Mouse (Mus musculus): Measurements from ENCODE around the gene Bsdc1. TPM values are rescaled to one million over a fixed set of nuclear protein-coding genes. Genes with fewer than 3 reads are reported as not detected.

Gene Bsdc1
- total and polyA plus RNA-seq, 3 experiments = 14.1 to 19.2 TPM; not detected in 1

DNA sequence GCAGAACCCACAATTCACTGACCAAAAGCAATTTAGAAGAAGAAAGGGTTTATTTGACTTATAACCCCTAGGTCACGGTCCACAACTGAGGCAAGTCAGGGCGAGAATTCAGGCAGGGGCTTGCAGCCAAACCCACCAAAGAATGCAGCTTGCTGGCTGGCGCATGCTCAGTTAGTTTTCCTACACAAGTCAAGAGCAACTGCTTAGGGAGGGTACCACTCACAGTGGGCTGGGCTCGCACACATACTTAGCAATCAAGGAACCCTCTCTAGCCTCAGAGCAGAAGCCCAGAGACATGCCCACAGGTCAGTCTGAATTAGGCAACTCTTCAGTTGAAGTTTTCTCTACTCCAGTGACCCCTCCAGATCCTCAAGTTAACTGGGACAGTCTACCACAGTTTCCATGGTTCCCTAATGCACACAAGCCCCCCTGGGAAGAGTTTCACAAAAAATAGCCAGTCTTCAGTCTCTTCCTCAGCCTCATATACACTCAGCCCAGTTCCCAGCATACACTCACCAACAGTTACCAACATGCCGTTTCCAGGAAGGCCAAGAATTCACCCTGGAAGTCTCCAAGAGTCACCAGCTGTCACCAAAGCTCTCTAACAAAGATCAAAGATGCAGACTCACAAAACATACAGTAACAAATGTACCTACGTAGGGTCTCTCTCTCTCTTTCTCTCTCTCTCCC lies 49.5 kb downstream of the Bsdc1 start:
- no peaks in the 10 kb centered on the region for H3K9me3 ChIP-seq (replicated peaks; ENCODE audit: insufficient read depth, low read length)
- H3K9ac ChIP-seq (ENCODE audit: control insufficient read depth, low read depth, low read length, poor library complexity, severe bottlenecking) = no peak overlapping the region
- H3K36me3 ChIP-seq (ENCODE audit: control insufficient read depth in 1 of 2, insufficient read depth in 2 of 2, low read length in 2 of 2) = no peaks in the 10 kb centered on the region
- no peaks in the 10 kb centered on the region for H3K27me3 ChIP-seq (ENCODE audit: control insufficient read depth in 1 of 2, insufficient read depth in 2 of 2, low read length in 2 of 2)
- no peak overlapping the region for H3K4me3 ChIP-seq (ENCODE audit: control insufficient read depth in 1 of 2, insufficient read depth in 1 of 2, low read depth in 2 of 2, low read length in 2 of 2)
- no peaks in the 10 kb centered on the region; the same call in 1 of the 2 replicates for H3K79me2 ChIP-seq (ENCODE audit: control insufficient read depth, insufficient read depth, low read length, poor library complexity)
- TF ChIP-seq POLR2AphosphoS5 (IDR thresholded peaks at IDR 0.05; ENCODE audit: borderline replicate concordance, low read depth, low read length) = no peak
- TF ChIP-seq CHD1 (IDR thresholded peaks at IDR 0.05; ENCODE audit: low read depth, low read length) = no peak
- TF ChIP-seq MYC (IDR thresholded peaks at IDR 0.05; ENCODE audit: low read depth, low read length) = no peak
- TF ChIP-seq ZNF384 (IDR thresholded peaks at IDR 0.05; ENCODE audit: low read depth, low read length) = no peak
- no peak for TF ChIP-seq CTCF (IDR thresholded peaks at IDR 0.05 in 2 of 3, conservative IDR thresholded peaks at IDR 0.05 in 1 of 3; ENCODE audit: control insufficient read depth in 1 of 3, insufficient read depth in 1 of 3, low read depth in 2 of 3, low read length in 3 of 3, poor library complexity in 1 of 3, severe bottlenecking in 1 of 3)
- no peak for TF ChIP-seq GATA1 (IDR thresholded peaks at IDR 0.05; ENCODE audit: low read depth, low read length)
- TF ChIP-seq USF2 (IDR thresholded peaks at IDR 0.05; ENCODE audit: borderline replicate concordance in 1 of 2, insufficient read depth in 1 of 2, low read depth in 1 of 2, low read length in 2 of 2) = no peak
- no peak for TF ChIP-seq E2F4 (IDR thresholded peaks at IDR 0.05; ENCODE audit: borderline replicate concordance, low read depth, low read length)
- TF ChIP-seq MXI1 (IDR thresholded peaks at IDR 0.05; ENCODE audit: low read depth, low read length) = no peak
- no peak for TF ChIP-seq POLR2AphosphoS2 (IDR thresholded peaks at IDR 0.05; ENCODE audit: low read length)
- DNase-seq (ENCODE audit: low read depth, low spot score) = no peak
- H3K4me1 ChIP-seq (ENCODE audit: control insufficient read depth in 1 of 2, insufficient read depth in 2 of 2, low read length in 2 of 2) = peaks cover 0 to 6% of the 10 kb centered on the region in 2 experiments; a peak in 2 of 4 replicates
- H3K27ac ChIP-seq (ENCODE audit: control insufficient read depth, low read depth, low read length) = no peak overlapping the region

DNA sequence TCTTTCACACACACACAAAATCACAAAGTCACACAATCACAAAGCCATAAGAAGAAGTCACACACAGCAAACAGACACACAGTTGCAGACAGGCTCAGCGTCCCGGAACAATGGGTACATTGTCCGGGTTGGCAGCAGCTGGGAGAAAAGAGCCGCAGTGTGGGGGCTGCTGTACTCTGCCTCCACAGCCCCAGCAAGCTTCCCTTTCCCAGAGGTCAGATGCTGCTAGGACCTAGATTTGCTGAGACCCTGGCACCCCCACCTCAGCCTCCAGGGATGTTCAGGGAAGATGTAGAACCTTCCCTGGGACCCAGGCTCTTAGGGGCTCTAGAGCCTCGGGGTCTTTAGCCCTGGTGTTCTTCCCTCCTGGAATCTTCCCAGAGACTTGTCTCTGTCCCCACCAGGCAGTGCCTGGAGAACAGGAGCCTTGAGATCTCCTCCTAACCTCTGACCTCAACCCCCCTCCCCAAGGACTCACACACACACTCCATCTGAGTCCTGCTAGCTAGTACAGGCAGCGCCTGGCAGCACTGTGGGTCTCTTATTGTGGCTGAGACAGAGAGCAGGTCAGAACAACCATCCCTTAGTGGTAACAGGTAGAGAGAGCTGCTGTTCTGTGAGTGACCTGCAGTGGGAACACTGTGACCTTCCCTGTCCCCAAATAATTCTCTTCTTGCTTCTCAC lies 50.2 kb downstream of the Bsdc1 start:
- H3K9ac ChIP-seq (ENCODE audit: control insufficient read depth, low read depth, low read length, poor library complexity, severe bottlenecking) = no peak overlapping the region
- TF ChIP-seq USF2 (IDR thresholded peaks at IDR 0.05; ENCODE audit: borderline replicate concordance in 1 of 2, insufficient read depth in 1 of 2, low read depth in 1 of 2, low read length in 2 of 2) (no peak), KAT2A (conservative IDR thresholded peaks at IDR 0.05; ENCODE audit: low read depth, low read length) (no peak), MEF2A (IDR thresholded peaks at IDR 0.05; ENCODE audit: extremely low read depth, insufficient replicate concordance, low read depth, low read length, poor library complexity, severe bottlenecking) (no peak), TBP (IDR thresholded peaks at IDR 0.05; ENCODE audit: low read depth, low read length) (no peak), MXI1 (IDR thresholded peaks at IDR 0.05; ENCODE audit: low read depth, low read length) (no peak), ZC3H11A (IDR thresholded peaks at IDR 0.05; ENCODE audit: low read depth, low read length) (no peak), SMC3 (IDR thresholded peaks at IDR 0.05; ENCODE audit: low read depth, low read length) (no peak), TAL1 (IDR thresholded peaks at IDR 0.05; ENCODE audit: low read length) (no peak), TCF12 (IDR thresholded peaks at IDR 0.05; ENCODE audit: low read depth, low read length) (no peak), MYC (IDR thresholded peaks at IDR 0.05; ENCODE audit: low read depth, low read length) (no peak), NELFE (IDR thresholded peaks at IDR 0.05; ENCODE audit: low read depth, low read length) (no peak)
- no peaks in the 10 kb centered on the region for H3K9me3 ChIP-seq (replicated peaks; ENCODE audit: insufficient read depth, low read length)
- H3K27me3 ChIP-seq (ENCODE audit: control insufficient read depth in 1 of 2, insufficient read depth in 2 of 2, low read length in 2 of 2) = no peaks in the 10 kb centered on the region
- no peaks in the 10 kb centered on the region; the same call in 1 of the 2 replicates for H3K79me2 ChIP-seq (ENCODE audit: control insufficient read depth, insufficient read depth, low read length, poor library complexity)
- H3K4me3 ChIP-seq (ENCODE audit: control insufficient read depth in 1 of 2, insufficient read depth in 1 of 2, low read depth in 2 of 2, low read length in 2 of 2) = no peak overlapping the region
- no peak for DNase-seq (ENCODE audit: low read depth, low spot score)
- H3K36me3 ChIP-seq (ENCODE audit: control insufficient read depth in 1 of 2, insufficient read depth in 2 of 2, low read length in 2 of 2) = no peaks in the 10 kb centered on the region
- no peak overlapping the region for H3K27ac ChIP-seq (ENCODE audit: control insufficient read depth, low read depth, low read length)
- peaks cover 0 to 6% of the 10 kb centered on the region in 2 experiments; a peak in 2 of 4 replicates for H3K4me1 ChIP-seq (ENCODE audit: control insufficient read depth in 1 of 2, insufficient read depth in 2 of 2, low read length in 2 of 2)
